Mouse (Mus musculus): ENCODE data around the gene Vmn1r27. TPM values are rescaled to one million over a fixed set of nuclear protein-coding genes. Genes with fewer than 3 reads are reported as not detected.

Vmn1r27 gene
- polyA plus RNA-seq (2017; shearing (Covaris generic)), result not detected

GRCm38 (mm10) chr6:58218721-58219120 is at the start of gene Vmn1r27:
Vmn1r27 (minus strand) TSS chr6:58218821.

DNA sequence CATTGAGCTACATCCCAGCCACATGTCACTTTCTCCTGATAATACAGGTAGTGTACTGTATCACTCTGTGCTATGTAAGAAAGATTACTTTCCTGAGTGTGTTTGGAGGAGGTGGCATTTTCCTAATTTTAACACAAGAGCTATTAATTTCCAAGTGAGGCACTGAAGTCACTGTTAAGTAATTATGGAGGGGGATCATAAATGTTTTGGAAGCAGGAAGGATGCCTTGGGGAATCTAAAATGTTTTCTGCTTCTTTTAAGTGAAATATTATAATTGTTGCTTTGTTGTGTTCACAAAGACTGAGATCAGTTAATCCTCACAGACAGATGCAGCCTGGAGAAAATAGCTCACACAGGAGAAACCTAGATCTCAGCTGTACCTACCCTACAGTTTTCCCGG is 43.1 kb upstream of the Vmn1r27 start, which contains the start of gene Vmn1r28:
Gene Vmn1r28 (plus strand): TSS at position 301 of the 400 bp plus-strand sequence.

Other genes starting within 250 kb of the Vmn1r27 start
- gene Vmn1r25, start 238.0 kb downstream of the Vmn1r27 start, polyA plus RNA-seq (2017; shearing (Covaris generic)), result under 1 TPM in 1 of 2 experiments, not detected in 1; 0.42 TPM
- gene Vmn1r26, start 203.7 kb downstream of the Vmn1r27 start, polyA plus RNA-seq (2017; shearing (Covaris generic)), result not detected
- gene Vmn1r28, start 43.2 kb upstream of the Vmn1r27 start, polyA plus RNA-seq (2017; shearing (Covaris generic)), result under 1 TPM in 1 of 2 experiments, not detected in 1; 0.09 TPM
- gene Vmn1r29, start 82.7 kb upstream of the Vmn1r27 start, polyA plus RNA-seq (2017; shearing (Covaris generic)), result under 1 TPM; 0.11 TPM
- not detected for gene Vmn1r30, start 224.6 kb upstream of the Vmn1r27 start, polyA plus RNA-seq (2017; shearing (Covaris generic))

Data from activated CD4-positive, CD25-positive, alpha-beta regulatory T cell (primary cell).